Mouse (Mus musculus) liver, postnatal 0 days (tissue): ENCODE data around the gene Abcd1.

Source experiments
- CTCF ChIP-seq: sonication (generic); IDR thresholded peaks from 2 replicates; pipeline ENCODE4 v1.5.1; 2016; ENCODE audit warnings: antibody characterized with exemption, low read depth
- EP300 ChIP-seq: IDR thresholded peaks from 2 replicates; pipeline ENCODE4 v1.6.1; 2016; ENCODE audit warnings: antibody characterized with exemption, low read depth, mild to moderate bottlenecking

DNA sequence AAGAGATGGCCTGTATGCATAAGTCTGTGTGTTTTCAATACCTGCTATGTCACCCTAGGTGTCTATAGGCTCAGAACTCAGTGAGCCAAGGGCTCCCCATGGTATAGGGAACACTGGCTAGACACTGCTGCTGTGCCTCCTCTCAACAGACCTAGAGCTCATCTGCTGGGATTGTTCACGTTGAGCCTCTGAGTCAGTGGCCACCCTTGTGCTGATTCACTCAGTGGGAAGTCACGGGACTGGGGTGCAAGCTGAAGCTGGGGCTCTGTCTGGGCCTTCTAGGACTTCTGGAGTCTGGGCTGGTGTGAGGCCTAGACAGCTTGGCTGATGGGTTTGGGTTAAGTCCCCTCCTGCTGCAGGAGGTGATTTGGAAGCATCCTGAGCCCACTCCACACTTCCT lies 41.2 kb upstream of the Abcd1 start:
- no peak for TF ChIP-seq CTCF
- TF ChIP-seq EP300: no peak
